Mouse (Mus musculus): ENCODE measurements around the gene Kdm2b. TPM values are rescaled to one million over a fixed set of nuclear protein-coding genes. Genes with fewer than 3 reads are reported as not detected.

Gene Kdm2b
- polyA plus RNA-seq, 1 experiment, result 27.5 TPM

DNA sequence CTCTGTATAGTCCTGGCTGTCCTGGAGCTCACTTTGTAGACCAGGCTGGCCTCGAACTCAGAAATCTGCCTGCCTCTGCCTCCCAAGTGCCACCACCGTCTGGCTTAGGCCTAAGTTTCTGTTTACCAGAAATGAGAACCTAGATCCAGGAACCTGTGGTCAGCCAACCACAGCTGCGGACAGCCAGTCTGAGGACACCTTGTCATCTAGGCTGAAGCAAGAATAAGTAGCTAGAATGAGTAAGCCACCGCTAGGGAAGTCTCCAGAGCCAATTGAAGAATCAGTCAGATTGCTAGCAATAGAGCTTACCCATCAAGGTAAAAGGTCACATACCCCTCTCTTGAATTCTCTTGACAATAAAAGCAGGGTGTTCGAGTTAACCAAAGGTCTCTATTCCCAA is 145.8 kb downstream of the Kdm2b start:
- Histone ChIP-seq H3K4me3 (replicated peaks; ENCODE audit: insufficient read depth, low read depth, low read length) (no peak overlapping the region), H3K27ac (ENCODE audit: insufficient read depth, low read length) (no peak overlapping the region), H3K4me1 (ENCODE audit: control insufficient read depth, insufficient read depth, low read length) (no peaks in the 10 kb centered on the region), H3K27me3 (ENCODE audit: control insufficient read depth, insufficient read depth, low read length) (no peaks in the 10 kb centered on the region)
- TF ChIP-seq CTCF (IDR thresholded peaks at IDR 0.05; ENCODE audit: borderline replicate concordance, insufficient read depth, low read depth, low read length) (no peak), POLR2A (IDR thresholded peaks at IDR 0.05; ENCODE audit: borderline replicate concordance, insufficient read depth, low read length) (no peak)
- WGBS, result 86% methylated on average over 5 of the region's 5 CpGs
- DNase-seq, result no peak

DNA sequence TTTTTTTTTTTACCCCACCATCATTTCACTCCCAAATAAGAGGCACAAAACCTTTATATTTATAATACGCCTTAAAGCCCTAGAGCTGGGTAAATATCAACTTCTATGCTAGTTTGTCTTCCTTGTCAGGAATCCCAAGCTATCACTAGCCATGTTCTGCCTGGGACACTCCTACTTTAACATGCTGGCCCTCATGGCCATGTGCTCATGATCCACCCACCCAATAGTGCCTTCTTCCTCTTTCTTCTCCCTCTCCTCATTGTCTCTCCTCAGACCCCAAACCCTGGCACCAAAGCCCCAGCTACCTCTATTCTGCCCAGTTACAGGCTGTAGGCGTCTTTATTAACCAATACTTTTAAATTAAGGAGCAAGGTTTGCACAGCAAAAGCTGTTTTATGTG is 148.5 kb downstream of the Kdm2b start:
- no peak for TF ChIP-seq CTCF (IDR thresholded peaks at IDR 0.05; ENCODE audit: borderline replicate concordance, insufficient read depth, low read depth, low read length)
- no peak for TF ChIP-seq POLR2A (IDR thresholded peaks at IDR 0.05; ENCODE audit: borderline replicate concordance, insufficient read depth, low read length)
- WGBS, result 94% methylated on average over 2 of the region's 2 CpGs
- DNase-seq, result no peak
- no peak overlapping the region for H3K27ac ChIP-seq (ENCODE audit: insufficient read depth, low read length)
- no peak overlapping the region for H3K4me3 ChIP-seq (replicated peaks; ENCODE audit: insufficient read depth, low read depth, low read length)
- no peaks in the 10 kb centered on the region for H3K4me1 ChIP-seq (ENCODE audit: control insufficient read depth, insufficient read depth, low read length)
- no peaks in the 10 kb centered on the region for H3K27me3 ChIP-seq (ENCODE audit: control insufficient read depth, insufficient read depth, low read length)

DNA sequence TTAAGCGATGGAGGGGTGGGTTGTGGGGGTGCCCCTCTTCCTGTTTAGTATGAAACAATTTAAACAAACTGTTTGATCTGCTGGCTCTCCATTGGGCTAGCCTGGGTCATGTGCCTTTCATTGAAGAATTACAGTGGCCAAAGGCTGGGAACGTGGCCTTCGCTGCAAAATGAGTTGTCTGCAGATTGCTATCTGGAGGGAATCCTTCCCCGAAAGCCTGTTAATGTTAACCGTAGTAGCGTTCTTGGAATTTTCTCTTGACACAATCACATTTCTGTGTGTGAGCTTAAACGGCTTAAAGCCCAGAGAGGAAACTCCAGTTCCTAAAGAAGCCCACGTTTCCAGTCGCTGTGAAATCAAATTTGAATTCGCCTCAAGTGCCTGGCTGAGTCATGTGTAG is 156.6 kb downstream of the Kdm2b start:
- no peak for DNase-seq
- no peak overlapping the region for H3K4me3 ChIP-seq (replicated peaks; ENCODE audit: insufficient read depth, low read depth, low read length)
- no peaks in the 10 kb centered on the region for H3K27me3 ChIP-seq (ENCODE audit: control insufficient read depth, insufficient read depth, low read length)
- H3K27ac ChIP-seq (ENCODE audit: insufficient read depth, low read length), result no peak overlapping the region
- WGBS, result 87% methylated on average over 10 of the region's 10 CpGs
- no peaks in the 10 kb centered on the region for H3K4me1 ChIP-seq (ENCODE audit: control insufficient read depth, insufficient read depth, low read length)
- no peak for TF ChIP-seq CTCF (IDR thresholded peaks at IDR 0.05; ENCODE audit: borderline replicate concordance, insufficient read depth, low read depth, low read length)
- no peak for TF ChIP-seq POLR2A (IDR thresholded peaks at IDR 0.05; ENCODE audit: borderline replicate concordance, insufficient read depth, low read length)

DNA sequence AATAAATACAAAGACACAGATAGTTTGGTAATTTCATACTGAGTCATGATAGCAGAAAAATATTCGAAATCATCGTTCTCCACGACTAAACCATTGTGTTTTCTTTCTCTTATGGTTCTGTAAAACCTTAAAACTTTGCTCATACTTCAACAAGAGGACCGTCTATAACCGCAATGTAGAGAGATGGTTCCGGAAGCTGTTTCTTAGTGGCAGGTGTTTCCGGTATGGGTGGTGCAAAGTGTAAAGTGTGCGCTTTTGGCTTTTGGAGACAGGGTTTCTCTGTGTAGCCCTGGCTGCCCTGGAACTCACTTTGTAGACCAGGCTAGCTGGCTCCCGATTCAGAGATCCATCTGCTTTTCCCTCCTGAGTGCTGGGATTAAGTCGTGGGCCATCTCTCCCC is 157.1 kb downstream of the Kdm2b start:
- no peak for TF ChIP-seq CTCF (IDR thresholded peaks at IDR 0.05; ENCODE audit: borderline replicate concordance, insufficient read depth, low read depth, low read length)
- no peak for TF ChIP-seq POLR2A (IDR thresholded peaks at IDR 0.05; ENCODE audit: borderline replicate concordance, insufficient read depth, low read length)
- 84% methylated on average over 10 of the region's 10 CpGs for WGBS
- Histone ChIP-seq H3K4me1 (ENCODE audit: control insufficient read depth, insufficient read depth, low read length) (no peaks in the 10 kb centered on the region), H3K4me3 (replicated peaks; ENCODE audit: insufficient read depth, low read depth, low read length) (no peak overlapping the region), H3K27ac (ENCODE audit: insufficient read depth, low read length) (no peak overlapping the region), H3K27me3 (ENCODE audit: control insufficient read depth, insufficient read depth, low read length) (no peaks in the 10 kb centered on the region)
- DNase-seq, result no peak

DNA sequence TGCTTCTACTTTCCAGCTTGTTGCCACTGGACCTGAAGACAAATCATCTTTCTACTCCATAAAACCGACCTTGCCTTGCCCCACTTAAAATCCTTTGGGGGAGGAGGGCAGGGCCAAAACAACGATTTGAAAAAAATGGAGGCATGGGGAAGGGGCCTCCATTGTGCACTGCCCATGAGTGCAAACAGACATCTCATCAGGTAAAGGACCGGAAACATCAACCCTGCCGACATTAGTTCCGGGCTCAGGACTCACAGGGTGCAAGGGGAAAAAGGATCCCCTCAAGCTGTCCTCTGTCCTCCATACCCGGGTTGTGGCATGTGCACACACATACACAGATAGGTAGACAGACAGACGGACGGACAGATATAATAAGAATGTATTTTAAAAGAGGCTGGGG is 164.5 kb downstream of the Kdm2b start:
- no peak for TF ChIP-seq CTCF (IDR thresholded peaks at IDR 0.05; ENCODE audit: borderline replicate concordance, insufficient read depth, low read depth, low read length)
- TF ChIP-seq POLR2A (IDR thresholded peaks at IDR 0.05; ENCODE audit: borderline replicate concordance, insufficient read depth, low read length), result no peak
- 81% methylated on average over 8 of the region's 8 CpGs for WGBS
- H3K4me1 ChIP-seq (ENCODE audit: control insufficient read depth, insufficient read depth, low read length), result no peaks in the 10 kb centered on the region
- no peak for DNase-seq
- H3K27ac ChIP-seq (ENCODE audit: insufficient read depth, low read length), result no peak overlapping the region
- no peaks in the 10 kb centered on the region for H3K27me3 ChIP-seq (ENCODE audit: control insufficient read depth, insufficient read depth, low read length)
- no peak overlapping the region for H3K4me3 ChIP-seq (replicated peaks; ENCODE audit: insufficient read depth, low read depth, low read length)

DNA sequence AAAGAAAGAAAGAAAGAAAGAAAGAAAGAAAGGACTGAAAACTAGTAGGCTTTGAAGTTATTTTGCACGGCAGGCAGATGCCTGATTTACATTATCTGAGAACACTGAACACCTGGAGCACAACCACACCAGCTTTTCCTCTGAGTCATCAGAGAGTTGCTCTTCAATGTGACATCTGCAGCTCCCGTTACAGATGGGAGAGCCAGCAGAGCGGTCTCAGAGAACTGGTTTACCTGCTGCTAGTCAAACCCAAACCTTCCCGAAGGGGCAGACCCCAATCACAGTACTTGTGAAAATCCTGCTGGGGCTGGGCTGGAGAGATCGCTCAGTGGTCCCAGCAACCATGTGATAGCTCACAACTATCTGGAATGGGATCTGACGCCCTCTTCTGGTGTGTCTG is 165.2 kb downstream of the Kdm2b start:
- TF ChIP-seq CTCF (IDR thresholded peaks at IDR 0.05; ENCODE audit: borderline replicate concordance, insufficient read depth, low read depth, low read length) (no peak), POLR2A (IDR thresholded peaks at IDR 0.05; ENCODE audit: borderline replicate concordance, insufficient read depth, low read length) (no peak)
- no peak for DNase-seq
- WGBS, result 66% methylated on average over 6 of the region's 6 CpGs
- Histone ChIP-seq H3K27ac (ENCODE audit: insufficient read depth, low read length) (no peak overlapping the region), H3K27me3 (ENCODE audit: control insufficient read depth, insufficient read depth, low read length) (no peaks in the 10 kb centered on the region), H3K4me1 (ENCODE audit: control insufficient read depth, insufficient read depth, low read length) (no peaks in the 10 kb centered on the region), H3K4me3 (replicated peaks; ENCODE audit: insufficient read depth, low read depth, low read length) (no peak overlapping the region)

DNA sequence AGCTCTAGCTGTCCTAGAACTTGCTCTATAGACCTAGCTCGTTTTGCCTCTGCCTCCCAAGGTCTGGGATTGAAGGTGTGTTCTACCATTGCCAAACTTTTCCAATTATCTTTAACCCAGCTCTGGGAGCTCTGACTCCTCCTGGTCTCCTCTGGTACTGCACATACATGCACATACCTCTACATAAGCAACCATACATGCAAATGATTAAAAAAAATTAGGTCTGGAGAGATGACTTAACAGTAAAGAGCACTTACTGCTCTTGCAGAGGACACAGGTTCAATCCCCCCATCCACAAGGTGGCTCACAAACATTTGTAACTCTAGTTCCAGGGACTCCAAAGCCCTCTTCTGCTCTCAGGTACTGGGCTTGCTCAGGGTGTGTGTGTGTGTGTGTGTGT is 165.6 kb downstream of the Kdm2b start:
- Histone ChIP-seq H3K4me1 (ENCODE audit: control insufficient read depth, insufficient read depth, low read length) (no peaks in the 10 kb centered on the region), H3K4me3 (replicated peaks; ENCODE audit: insufficient read depth, low read depth, low read length) (no peak overlapping the region), H3K27ac (ENCODE audit: insufficient read depth, low read length) (no peak overlapping the region), H3K27me3 (ENCODE audit: control insufficient read depth, insufficient read depth, low read length) (no peaks in the 10 kb centered on the region)
- TF ChIP-seq POLR2A (IDR thresholded peaks at IDR 0.05; ENCODE audit: borderline replicate concordance, insufficient read depth, low read length), result no peak
- TF ChIP-seq CTCF (IDR thresholded peaks at IDR 0.05; ENCODE audit: borderline replicate concordance, insufficient read depth, low read depth, low read length), result no peak
- no peak for DNase-seq
- 53% methylated on average over 1 of the region's 1 CpGs for WGBS

DNA sequence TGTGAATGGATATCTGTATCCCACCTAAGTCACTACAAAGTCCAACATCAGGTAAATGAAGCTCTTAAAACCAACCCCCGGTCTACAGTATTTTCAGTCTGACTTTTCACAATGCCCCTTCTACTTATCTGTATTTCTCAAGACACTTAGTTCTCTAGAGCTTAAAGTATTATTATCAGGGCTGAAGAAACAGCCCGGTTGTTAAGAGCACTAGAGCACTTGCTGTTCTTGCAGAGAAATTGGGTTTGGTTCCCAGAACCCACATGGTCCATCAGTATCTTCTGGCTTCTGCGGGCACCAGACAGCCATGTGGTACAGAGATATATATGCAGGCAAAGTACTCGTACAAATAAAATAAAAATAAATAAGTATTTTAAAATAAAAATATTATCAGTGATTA is 167.2 kb downstream of the Kdm2b start:
- WGBS, result 93% methylated on average over 4 of the region's 4 CpGs
- Histone ChIP-seq H3K27me3 (ENCODE audit: control insufficient read depth, insufficient read depth, low read length) (no peaks in the 10 kb centered on the region), H3K4me1 (ENCODE audit: control insufficient read depth, insufficient read depth, low read length) (no peaks in the 10 kb centered on the region), H3K27ac (ENCODE audit: insufficient read depth, low read length) (no peak overlapping the region), H3K4me3 (replicated peaks; ENCODE audit: insufficient read depth, low read depth, low read length) (no peak overlapping the region)
- TF ChIP-seq CTCF (IDR thresholded peaks at IDR 0.05; ENCODE audit: borderline replicate concordance, insufficient read depth, low read depth, low read length) (no peak), POLR2A (IDR thresholded peaks at IDR 0.05; ENCODE audit: borderline replicate concordance, insufficient read depth, low read length) (no peak)
- DNase-seq, result no peak
